Comparison of ENCODE assay signal across 24 mouse cellular contexts in the genomic region with DNA sequence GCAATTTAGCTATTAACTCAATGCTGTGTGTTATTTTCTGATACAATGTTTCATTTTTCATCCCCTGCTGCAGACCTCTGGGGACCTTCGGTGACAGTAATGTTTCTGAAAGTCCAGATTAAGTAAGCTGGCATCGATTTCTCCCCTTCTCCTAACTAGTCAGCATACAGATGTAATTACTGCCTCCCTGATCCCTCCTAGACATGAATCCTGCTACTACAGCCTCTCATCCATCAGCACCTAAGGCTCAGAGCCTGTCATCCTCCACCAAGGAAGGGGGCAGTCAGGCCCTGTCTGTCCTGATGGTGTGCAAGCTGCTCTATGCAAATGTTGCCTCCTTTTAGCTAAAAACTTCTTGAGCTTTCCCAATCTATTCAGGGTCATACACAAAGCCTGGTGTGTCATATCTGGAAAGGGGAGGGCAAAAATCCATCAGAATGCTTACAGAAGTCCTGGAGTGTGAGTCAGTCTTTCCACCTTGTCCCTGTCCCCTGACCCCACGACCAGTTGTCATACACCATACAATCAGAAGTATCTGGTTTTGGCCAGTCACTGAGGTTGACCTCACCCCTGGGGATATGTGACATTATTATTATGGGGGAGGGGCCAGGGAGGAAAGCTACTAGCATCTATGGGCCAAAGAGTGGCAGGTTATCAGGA.
DNase-seq lines count a peak whose midpoint lies in the region; ATAC-seq and TF ChIP-seq lines count a peak whose summit lies in the region.
"Had no signal": no experiment of that assay in that cellular context is flagged by ENCODE, and none has a peak within 500 bp of the region (broad histone marks: within the 10 kb centered on the region; RNA-seq: fewer than 3 reads in every experiment).

No protein-coding gene starts in this region.

- no peak overlapping the region for H3K27ac ChIP-seq in hindbrain, embryonic 13.5 days
- no peak overlapping the region for H3K27ac ChIP-seq in hindbrain, postnatal 0 days
- no peak overlapping the region for H3K27ac ChIP-seq in hindbrain, embryonic 16.5 days (ENCODE audit: low read depth, low read length)
- H3K27ac ChIP-seq: embryonic facial prominence, embryonic 12.5 days; forebrain, embryonic 15.5 days; heart, embryonic 15.5 days had no signal

- no peaks in the 10 kb centered on the region for H3K36me3 ChIP-seq in hindbrain, embryonic 13.5 days
- no peaks in the 10 kb centered on the region for H3K36me3 ChIP-seq in hindbrain, postnatal 0 days (ENCODE audit: insufficient read depth, low read length)
- H3K36me3 ChIP-seq in hindbrain, embryonic 16.5 days (ENCODE audit: control insufficient read depth, insufficient read depth, low read length), result 0 out of 2 replicates have a peak, but pooled peaks cover 2% of the 10 kb centered on the region
- H3K36me3 ChIP-seq: embryonic facial prominence, embryonic 12.5 days; forebrain, embryonic 15.5 days; heart, embryonic 15.5 days had no signal

- no peak for TF ChIP-seq CTCF in hindbrain, postnatal 0 days (IDR thresholded peaks at IDR 0.05; ENCODE audit: low read depth)

- ATAC-seq in hindbrain, embryonic 13.5 days (ENCODE audit: low FRiP score), result 0 out of 2 replicates have a peak, but pooled peaks have one; percentile 39
- no peak for ATAC-seq in hindbrain, postnatal 0 days
- peak; percentile 40; the same call in 1 of the 2 replicates for ATAC-seq in hindbrain, embryonic 16.5 days
- no peak for ATAC-seq in monocyte, adult 5-6 weeks (replicated peaks; ENCODE audit: insufficient number of reproducible peaks, low FRiP score, low TSS enrichment, poor library complexity, severe bottlenecking)
- ATAC-seq: activated CD4-positive, CD25-positive, alpha-beta regulatory T cell, adult 4 months; CD4-positive, CD25-positive, alpha-beta regulatory T cell, adult 4 months; forebrain, embryonic 15.5 days; inflammation-experienced regulatory T-cells, adult 6 months; intestine, postnatal 0 days; Patski had no signal

- WGBS in hindbrain, embryonic 13.5 days, result 71% methylated on average over 3 of the region's 3 CpGs
- WGBS in hindbrain, postnatal 0 days, result 78% methylated on average over 3 of the region's 3 CpGs
- WGBS in hindbrain, embryonic 16.5 days, result 77% methylated on average over 3 of the region's 3 CpGs

- no peak overlapping the region for H3K4me3 ChIP-seq in hindbrain, embryonic 13.5 days
- no peak overlapping the region for H3K4me3 ChIP-seq in hindbrain, postnatal 0 days (ENCODE audit: low read length)
- H3K4me3 ChIP-seq in hindbrain, embryonic 16.5 days (ENCODE audit: low read length), result no peak overlapping the region
- H3K4me3 ChIP-seq: embryonic facial prominence, embryonic 12.5 days; forebrain, embryonic 15.5 days; heart, embryonic 15.5 days had no signal

- no peaks in the 10 kb centered on the region for H3K27me3 ChIP-seq in hindbrain, embryonic 13.5 days
- H3K27me3 ChIP-seq in hindbrain, postnatal 0 days (ENCODE audit: insufficient read depth, low read length), result no peaks in the 10 kb centered on the region
- H3K27me3 ChIP-seq in hindbrain, embryonic 16.5 days (replicated peaks; ENCODE audit: control insufficient read depth, insufficient read depth, low read length), result no peaks in the 10 kb centered on the region
- H3K27me3 ChIP-seq: embryonic facial prominence, embryonic 12.5 days; forebrain, embryonic 15.5 days had no signal

- no peaks in the 10 kb centered on the region for H3K9me3 ChIP-seq in hindbrain, embryonic 13.5 days
- H3K9me3 ChIP-seq in hindbrain, postnatal 0 days (ENCODE audit: low read length), result no peaks in the 10 kb centered on the region
- no peaks in the 10 kb centered on the region for H3K9me3 ChIP-seq in hindbrain, embryonic 16.5 days (ENCODE audit: control insufficient read depth, low read length)
- H3K9me3 ChIP-seq: embryonic facial prominence, embryonic 12.5 days; forebrain, embryonic 15.5 days; heart, embryonic 15.5 days had no signal

- DNase-seq in adrenal gland, adult 2 months, result peak; percentile 56
- no peak for DNase-seq in adrenal gland, postnatal 4 days (ENCODE audit: low spot score in 2 of 2)
- DNase-seq in hindbrain, postnatal 0 days (ENCODE audit: low spot score), result no peak
- no peak for DNase-seq in left cerebral cortex, adult 9 months (ENCODE audit: low spot score in 2 of 2)
- DNase-seq: B cell, adult 2 months; cerebellum, adult 11-12 months; cerebellum, adult 9-10 months; cerebellum, postnatal 25 days; gastrocnemius, postnatal 10 days; heart, adult 18-20 months; heart, postnatal 14 days; kidney, adult 8-10 months had no signal

- H3K4me1 ChIP-seq in hindbrain, embryonic 13.5 days (replicated peaks), result peaks cover 5% of the 10 kb centered on the region; the same call in 1 of the 2 replicates
- H3K4me1 ChIP-seq in hindbrain, postnatal 0 days (ENCODE audit: insufficient read depth, low read length), result no peaks in the 10 kb centered on the region
- H3K4me1 ChIP-seq in hindbrain, embryonic 16.5 days (ENCODE audit: control insufficient read depth, insufficient read depth, low read depth, low read length), result no peaks in the 10 kb centered on the region
- H3K4me1 ChIP-seq: embryonic facial prominence, embryonic 12.5 days; forebrain, embryonic 15.5 days; heart, embryonic 15.5 days had no signal

- H3K4me2 ChIP-seq in hindbrain, embryonic 13.5 days, result no peak overlapping the region
- H3K4me2 ChIP-seq in hindbrain, postnatal 0 days (ENCODE audit: low read depth, low read length), result no peak overlapping the region
- no peak overlapping the region for H3K4me2 ChIP-seq in hindbrain, embryonic 16.5 days (ENCODE audit: low read length)
- H3K4me2 ChIP-seq: embryonic facial prominence, embryonic 12.5 days; forebrain, embryonic 15.5 days; heart, embryonic 11.5 days; heart, embryonic 15.5 days had no signal

- no peak overlapping the region for H3K9ac ChIP-seq in hindbrain, embryonic 13.5 days
- no peak overlapping the region for H3K9ac ChIP-seq in hindbrain, postnatal 0 days (replicated peaks; ENCODE audit: low read length)
- H3K9ac ChIP-seq in hindbrain, embryonic 16.5 days (ENCODE audit: low read depth, low read length), result no peak overlapping the region
- H3K9ac ChIP-seq: embryonic facial prominence, embryonic 12.5 days; forebrain, embryonic 15.5 days; heart, embryonic 15.5 days had no signal

Comparison
In these comparisons a context has a peak if more than half of its experiments do, and no peak if none do; other contexts are left out.
1. ATAC-seq: peak in hindbrain, embryonic 13.5 days (single experiment) and hindbrain, embryonic 16.5 days (single experiment); none in hindbrain, postnatal 0 days (single experiment) and monocyte, adult 5-6 weeks (single experiment).